ENCODE assay signal across 24 mouse cellular contexts in the genomic region with DNA sequence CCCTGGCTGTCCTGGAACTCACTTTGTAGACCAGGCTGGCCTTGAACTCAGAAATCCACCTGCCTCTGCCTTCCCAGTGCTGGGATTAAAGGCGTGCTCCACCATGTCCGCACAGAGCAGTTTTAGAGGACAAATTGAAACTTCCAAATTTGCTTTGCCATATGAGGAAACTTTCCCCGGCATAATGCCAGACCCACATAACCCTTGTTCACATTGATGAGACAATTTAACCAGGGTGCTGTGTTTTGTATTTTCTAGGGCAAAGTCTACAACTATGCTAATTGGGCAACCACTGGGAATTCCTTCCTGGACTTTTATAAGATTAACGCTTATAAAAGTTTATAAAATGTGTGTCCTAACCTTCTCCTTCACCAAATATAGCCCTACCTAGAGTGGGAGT. TPM values are rescaled to one million over a fixed set of nuclear protein-coding genes. Genes with fewer than 3 reads are reported as not detected.
A peak's percentile ranks its signal among the peaks of the same experiment; 100 is the strongest.
DNase-seq lines count a peak whose midpoint lies in the region; ATAC-seq and TF ChIP-seq lines count a peak whose summit lies in the region.
"Had no signal": no experiment of that assay in that cellular context is flagged by ENCODE, and none has a peak within 500 bp of the region (broad histone marks: within the 10 kb centered on the region; RNA-seq: fewer than 3 reads in every experiment).

No protein-coding gene starts in this region.

- DNase-seq in adrenal gland, postnatal 14 days, result peak; percentile 62
- DNase-seq in adrenal gland, postnatal 4 days (ENCODE audit: low spot score in 2 of 2), result no peak
- DNase-seq in liver, adult 2 months (ENCODE audit: extremely low read depth, low read depth, low spot score), result peak; percentile 99
- DNase-seq in liver, embryonic 11.5 days (ENCODE audit: low spot score), result no peak
- DNase-seq in kidney, postnatal 14 days, result peak; percentile 82
- DNase-seq in natural killer cell, adult 2 months (ENCODE audit: low spot score in 2 of 2), result no peak
- DNase-seq in hindbrain, embryonic 14.5 days (ENCODE audit: low spot score), result no peak
- DNase-seq: adrenal gland, adult 8-10 months; cerebellum, adult 2 months; cerebellum, postnatal 10 days; embryo, embryonic 11 days; gastrocnemius, adult 2 months; gastrocnemius, postnatal 25 days; heart, adult 11 months; heart, postnatal 36 days had no signal

- peaks cover 9% of the 10 kb centered on the region; the same call in 1 of the 2 replicates for H3K79me2 ChIP-seq in liver, adult 2 months (ENCODE audit: control insufficient read depth, insufficient read depth, low read length)

- no peak for TF ChIP-seq POLR2A in liver, adult 2 months (IDR thresholded peaks at IDR 0.05; ENCODE audit: extremely low read depth, insufficient read depth, low read length)

- H3K27me3 ChIP-seq in liver, adult 2 months (ENCODE audit: control insufficient read depth, insufficient read depth, low read length), result no peaks in the 10 kb centered on the region
- no peaks in the 10 kb centered on the region for H3K27me3 ChIP-seq in liver, embryonic 11.5 days (replicated peaks; ENCODE audit: control insufficient read depth, insufficient read depth, low read length)
- H3K27me3 ChIP-seq in hindbrain, embryonic 14.5 days (ENCODE audit: control insufficient read depth, insufficient read depth, low read length), result no peaks in the 10 kb centered on the region

- H3K9me3 ChIP-seq in liver, embryonic 11.5 days (ENCODE audit: control insufficient read depth, low read length), result no peaks in the 10 kb centered on the region
- no peaks in the 10 kb centered on the region for H3K9me3 ChIP-seq in hindbrain, embryonic 14.5 days (ENCODE audit: control insufficient read depth, low read length)
- H3K9me3 ChIP-seq: embryonic facial prominence, embryonic 15.5 days; forebrain, embryonic 10.5 days; heart, embryonic 13.5 days had no signal

- peaks cover 16% of the 10 kb centered on the region for H3K4me1 ChIP-seq in liver, adult 2 months (ENCODE audit: control insufficient read depth, insufficient read depth, low read length)
- H3K4me1 ChIP-seq in liver, embryonic 11.5 days (replicated peaks; ENCODE audit: control insufficient read depth, insufficient read depth, low read length), result peaks cover 2% of the 10 kb centered on the region
- H3K4me1 ChIP-seq in brown adipose tissue, adult 24 weeks (ENCODE audit: control insufficient read depth, insufficient read depth, insufficient read length, low read length), result no peaks in the 10 kb centered on the region
- H3K4me1 ChIP-seq in hindbrain, embryonic 14.5 days (replicated peaks; ENCODE audit: control insufficient read depth, insufficient read depth, low read length), result peaks cover 8% of the 10 kb centered on the region

- TF ChIP-seq CTCF in liver, adult 2 months (IDR thresholded peaks at IDR 0.05; ENCODE audit: low read depth, low read length), result no peak

- peak overlapping the region; percentile 99 for H3K27ac ChIP-seq in liver, adult 2 months (replicated peaks; ENCODE audit: insufficient read depth, low read depth, low read length)
- H3K27ac ChIP-seq in liver, embryonic 11.5 days (ENCODE audit: low read depth, low read length), result no peak overlapping the region
- peak overlapping the region; percentile 73 for H3K27ac ChIP-seq in brown adipose tissue, adult 24 weeks (replicated peaks; ENCODE audit: low read depth, low read length)
- no peak overlapping the region for H3K27ac ChIP-seq in hindbrain, embryonic 14.5 days
- H3K27ac ChIP-seq: embryonic facial prominence, embryonic 15.5 days; forebrain, embryonic 10.5 days; gastrocnemius, adult 2 months; heart, embryonic 13.5 days had no signal

- no peak overlapping the region for H3K4me3 ChIP-seq in liver, adult 2 months (ENCODE audit: insufficient read depth, low read depth, low read length)
- no peak overlapping the region for H3K4me3 ChIP-seq in liver, embryonic 11.5 days (ENCODE audit: low read depth, low read length)
- no peak overlapping the region for H3K4me3 ChIP-seq in brown adipose tissue, adult 24 weeks (ENCODE audit: insufficient read depth, low read depth, low read length)
- no peak overlapping the region for H3K4me3 ChIP-seq in hindbrain, embryonic 14.5 days (replicated peaks; ENCODE audit: low read length)
- H3K4me3 ChIP-seq: embryonic facial prominence, embryonic 15.5 days; erythroblast, embryonic 14.5 days; forebrain, embryonic 10.5 days; gastrocnemius, adult 2 months; heart, embryonic 13.5 days had no signal

- 0 out of 2 replicates have a peak overlapping the region, but pooled peaks have one; percentile 15 for H3K9ac ChIP-seq in liver, adult 2 months (ENCODE audit: low read depth, low read length)
- no peak overlapping the region for H3K9ac ChIP-seq in liver, embryonic 11.5 days (ENCODE audit: low read depth, low read length)
- no peak overlapping the region for H3K9ac ChIP-seq in hindbrain, embryonic 14.5 days
- H3K9ac ChIP-seq: embryonic facial prominence, embryonic 15.5 days; heart, embryonic 13.5 days had no signal

- 19% methylated on average over 4 of the region's 4 CpGs for WGBS in liver, adult 2 months
- WGBS in liver, embryonic 11.5 days, result 93% methylated on average over 4 of the region's 4 CpGs
- WGBS in hindbrain, embryonic 14.5 days, result 93% methylated on average over 4 of the region's 4 CpGs

- ATAC-seq in liver, embryonic 11.5 days (replicated peaks; ENCODE audit: low FRiP score), result no peak
- ATAC-seq in hindbrain, embryonic 14.5 days (ENCODE audit: low FRiP score), result no peak
- ATAC-seq: activated CD4-positive, CD25-positive, alpha-beta regulatory T cell, adult 4 months; forebrain, embryonic 14.5 days; hindbrain, embryonic 16.5 days had no signal

- no peaks in the 10 kb centered on the region for H3K36me3 ChIP-seq in liver, adult 2 months (ENCODE audit: control insufficient read depth, insufficient read depth, low read length)
- H3K36me3 ChIP-seq in liver, embryonic 11.5 days (ENCODE audit: control insufficient read depth, insufficient read depth, low read length), result no peaks in the 10 kb centered on the region
- no peaks in the 10 kb centered on the region for H3K36me3 ChIP-seq in hindbrain, embryonic 14.5 days (replicated peaks; ENCODE audit: control insufficient read depth, insufficient read depth)
- H3K36me3 ChIP-seq: embryonic facial prominence, embryonic 15.5 days; forebrain, embryonic 10.5 days; heart, embryonic 13.5 days had no signal

- no peak overlapping the region for H3K4me2 ChIP-seq in liver, embryonic 11.5 days
- H3K4me2 ChIP-seq in hindbrain, embryonic 14.5 days (replicated peaks), result no peak overlapping the region
- H3K4me2 ChIP-seq: embryonic facial prominence, embryonic 15.5 days; heart, embryonic 13.5 days had no signal

RNA-seq across cellular contexts. Expression of a gene that starts 4.1 kb away (rescaled TPM):
- total RNA-seq in adrenal gland, postnatal 14 days (2021), result 132 and 152 TPM in 2 replicates
- 10 to 100 TPM; 72.0 to 81.7 TPM for total RNA-seq in adrenal gland, postnatal 4 days (2021)
- total RNA-seq in liver, adult 2 months (2014; rRNA removed), result 54.0 and 56.1 TPM in 2 replicates
- 39.2 and 62.4 TPM in 2 replicates for polyA plus RNA-seq in liver, adult 2 months (2012; rRNA removed)
- 49.3 and 54.5 TPM in 2 replicates for polyA plus RNA-seq in liver, embryonic 11.5 days (2014; fragmentation: Nextera tagmentation; extraction: Ambion mirVana)
- 97.1 and 113 TPM in 2 replicates for polyA plus RNA-seq in brown adipose tissue, adult 24 weeks (2012; ENCODE audit: insufficient read depth, insufficient read length, missing spikeins)
- polyA plus RNA-seq in hindbrain, embryonic 14.5 days (2014; fragmentation: Nextera tagmentation; extraction: Ambion mirVana), result 41.5 and 43.7 TPM in 2 replicates

RNA-seq across cellular contexts. Expression of a gene that starts 25.0 kb away (rescaled TPM):
- total RNA-seq in adrenal gland, postnatal 14 days (2021), result 5.1 and 5.6 TPM in 2 replicates
- 1 to 10 TPM; 4.8 to 7.6 TPM for total RNA-seq in adrenal gland, postnatal 4 days (2021)
- 0.18 and 0.20 TPM in 2 replicates for total RNA-seq in liver, adult 2 months (2014; rRNA removed)
- 0.12 and 0.15 TPM in 2 replicates for polyA plus RNA-seq in liver, adult 2 months (2012; rRNA removed)
- polyA plus RNA-seq in liver, embryonic 11.5 days (2014; fragmentation: Nextera tagmentation; extraction: Ambion mirVana), result 0.07 and 0.12 TPM in 2 replicates
- polyA plus RNA-seq in brown adipose tissue, adult 24 weeks (2012; ENCODE audit: insufficient read depth, insufficient read length, missing spikeins), result 1.2 and 3.1 TPM in 2 replicates
- polyA plus RNA-seq in hindbrain, embryonic 14.5 days (2014; fragmentation: Nextera tagmentation; extraction: Ambion mirVana), result 0.33 and 0.84 TPM in 2 replicates
- total RNA-seq: MEL had no signal
- polyA plus RNA-seq: activated CD4-positive, CD25-positive, alpha-beta regulatory T cell, adult 4 months; erythroblast, embryonic 14.5 days; forebrain, embryonic 10.5 days; heart, embryonic 13.5 days had no signal

RNA-seq across cellular contexts. Expression of a gene that starts 55.9 kb away (rescaled TPM):
- 15.0 and 18.8 TPM in 2 replicates for total RNA-seq in adrenal gland, postnatal 14 days (2021)
- total RNA-seq in adrenal gland, postnatal 4 days (2021), result 10 to 100 TPM; 22.2 to 23.8 TPM
- total RNA-seq in liver, adult 2 months (2014; rRNA removed), result 3.6 and 5.6 TPM in 2 replicates
- 3.5 and 4.5 TPM in 2 replicates for polyA plus RNA-seq in liver, adult 2 months (2012; rRNA removed)
- polyA plus RNA-seq in liver, embryonic 11.5 days (2014; fragmentation: Nextera tagmentation; extraction: Ambion mirVana), result 10.5 and 10.6 TPM in 2 replicates
- polyA plus RNA-seq in brown adipose tissue, adult 24 weeks (2012; ENCODE audit: insufficient read depth, insufficient read length, missing spikeins), result 7.3 and 11.6 TPM in 2 replicates
- polyA plus RNA-seq in hindbrain, embryonic 14.5 days (2014; fragmentation: Nextera tagmentation; extraction: Ambion mirVana), result 10.7 and 13.3 TPM in 2 replicates

Comparison
In these comparisons a context has a peak if more than half of its experiments do, and no peak if none do; other contexts are left out.
1. DNase-seq: peak in adrenal gland, postnatal 14 days (single experiment), liver, adult 2 months (single experiment) and kidney, postnatal 14 days (single experiment); none in adrenal gland, postnatal 4 days (0 of 2), liver, embryonic 11.5 days (single experiment), natural killer cell, adult 2 months (0 of 2) and hindbrain, embryonic 14.5 days (single experiment).
2. H3K27ac ChIP-seq: peak in liver, adult 2 months (single experiment) and brown adipose tissue, adult 24 weeks (single experiment); none in liver, embryonic 11.5 days (single experiment) and hindbrain, embryonic 14.5 days (single experiment).